Comparison of ENCODE assay signal across 16 mouse cellular contexts in genomic region chr13:107514236-107514635, GRCm38 (mm10).
DNase-seq lines count a peak whose midpoint lies in the region; ATAC-seq lines count a peak whose summit lies in the region.
"Had no signal": no experiment of that assay in that cellular context is flagged by ENCODE, and none has a peak within 500 bp of the region (broad histone marks: within the 10 kb centered on the region; RNA-seq: fewer than 3 reads in every experiment).

No protein-coding gene starts in this region.

- no peaks in the 10 kb centered on the region for H3K9me3 ChIP-seq in lung, embryonic 16.5 days (ENCODE audit: control insufficient read depth, low read length)
- H3K9me3 ChIP-seq: embryonic facial prominence, embryonic 12.5 days; forebrain, embryonic 12.5 days; heart, embryonic 12.5 days; hindbrain, embryonic 15.5 days had no signal

- H3K4me3 ChIP-seq in lung, embryonic 16.5 days (ENCODE audit: low read length) = no peak overlapping the region
- H3K4me3 ChIP-seq: embryonic facial prominence, embryonic 12.5 days; forebrain, embryonic 12.5 days; heart, embryonic 12.5 days; hindbrain, embryonic 15.5 days had no signal

- DNase-seq in heart, adult 11 months = peak; percentile 68
- no peak for DNase-seq in heart, postnatal 36 days
- no peak for DNase-seq in lung, adult 18-20 months
- DNase-seq in lung, postnatal 10 days = peak; percentile 27
- DNase-seq: adrenal gland, postnatal 36 days; cerebellum, adult 11 months; cerebellum, adult 8-10 months; cerebellum, postnatal 14 days; gastrocnemius, postnatal 10 days had no signal

- no peaks in the 10 kb centered on the region for H3K36me3 ChIP-seq in lung, embryonic 16.5 days (ENCODE audit: control insufficient read depth, insufficient read depth, low read length)
- H3K36me3 ChIP-seq: embryonic facial prominence, embryonic 12.5 days; forebrain, embryonic 12.5 days; heart, embryonic 12.5 days; hindbrain, embryonic 15.5 days had no signal

- H3K4me1 ChIP-seq in lung, embryonic 16.5 days (replicated peaks; ENCODE audit: control insufficient read depth, insufficient read depth, low read length) = 0 out of 2 replicates have a peak, but pooled peaks cover 3% of the 10 kb centered on the region
- H3K4me1 ChIP-seq: embryonic facial prominence, embryonic 12.5 days; forebrain, embryonic 12.5 days; heart, embryonic 12.5 days; hindbrain, embryonic 15.5 days had no signal

- H3K27ac ChIP-seq in lung, embryonic 16.5 days (ENCODE audit: low read length) = peak overlapping the region; percentile 57
- H3K27ac ChIP-seq: embryonic facial prominence, embryonic 12.5 days; forebrain, embryonic 12.5 days; hindbrain, embryonic 15.5 days had no signal

- no peaks in the 10 kb centered on the region for H3K27me3 ChIP-seq in lung, embryonic 16.5 days (ENCODE audit: control insufficient read depth, insufficient read depth, low read depth, low read length)
- H3K27me3 ChIP-seq: embryonic facial prominence, embryonic 12.5 days; forebrain, embryonic 12.5 days; heart, embryonic 12.5 days; hindbrain, embryonic 15.5 days had no signal

- no peak overlapping the region for H3K4me2 ChIP-seq in lung, embryonic 16.5 days (ENCODE audit: low read depth, low read length)
- H3K4me2 ChIP-seq: embryonic facial prominence, embryonic 12.5 days; forebrain, embryonic 12.5 days; heart, embryonic 12.5 days; hindbrain, embryonic 15.5 days had no signal

- intact Hi-C loops in heart, postnatal 36 days (cut with DNase I) = no loop called here

- peak; percentile 76 for ATAC-seq in lung, embryonic 16.5 days (ENCODE audit: low read depth)
- ATAC-seq in cerebellum, adult (ENCODE audit: insufficient number of reproducible peaks, low FRiP score, low TSS enrichment) = no peak
- ATAC-seq: forebrain, embryonic 16.5 days had no signal

- no peak overlapping the region for H3K9ac ChIP-seq in lung, embryonic 16.5 days (ENCODE audit: low read length)
- H3K9ac ChIP-seq: embryonic facial prominence, embryonic 12.5 days; forebrain, embryonic 12.5 days; heart, embryonic 12.5 days; hindbrain, embryonic 15.5 days had no signal

- WGBS in lung, embryonic 16.5 days = 69% methylated on average over 3 of the region's 3 CpGs

Comparison
In these comparisons a context has a peak if more than half of its experiments do, and no peak if none do; other contexts are left out.
1. DNase-seq: peak in heart, adult 11 months (single experiment) and lung, postnatal 10 days (single experiment); none in heart, postnatal 36 days (0 of 2) and lung, adult 18-20 months (0 of 2).